Mouse (Mus musculus) embryonic facial prominence, embryonic 15.5 days (tissue): ENCODE data around the gene Efemp2. TPM values are rescaled to one million over a fixed set of nuclear protein-coding genes. Genes with fewer than 3 reads are reported as not detected.
"Not testable (repeated sequence)": the region's sequence is repeated elsewhere in the genome, so short reads cannot be mapped to it uniquely, and the experiment has no call there.

Source experiments
- ATAC-seq: fragments of 200-750 bp; cut with Nextera tagmentation; 2 replicates; pipeline ENCODE4 v1.8.0; 2017; ENCODE audit warnings: low read depth, moderate TSS enrichment; ENCODE audit not compliant: insufficient number of reproducible peaks, low FRiP score, low TSS enrichment
- H3K27ac ChIP-seq: fragments of 300-500 bp; sonication (generic); replicated peaks from 2 replicates; pipeline ENCODE4 v1.5.1; 2015; ENCODE audit warnings: mild to moderate bottlenecking, inconsistent platforms
- H3K27me3 ChIP-seq: fragments of 300-500 bp; sonication (generic); 2 replicates; pipeline ENCODE4 v1.6.1; 2015; ENCODE audit warnings: inconsistent platforms
- H3K36me3 ChIP-seq: fragments of 300-500 bp; sonication (generic); 2 replicates; pipeline ENCODE4 v1.6.1; 2015; ENCODE audit warnings: mild to moderate bottlenecking, inconsistent platforms
- H3K4me1 ChIP-seq: fragments of 300-500 bp; sonication (generic); 2 replicates; pipeline ENCODE4 v1.6.1; 2015; ENCODE audit warnings: inconsistent platforms
- H3K4me2 ChIP-seq: fragments of 300-500 bp; sonication (generic); replicated peaks from 2 replicates; pipeline ENCODE4 v1.6.1; 2015; ENCODE audit warnings: mild to moderate bottlenecking, inconsistent platforms
- H3K4me3 ChIP-seq: fragments of 300-500 bp; sonication (generic); replicated peaks from 2 replicates; pipeline ENCODE4 v1.5.1; 2015; ENCODE audit warnings: mild to moderate bottlenecking, inconsistent platforms
- H3K9ac ChIP-seq: fragments of 300-500 bp; sonication (generic); 2 replicates; pipeline ENCODE4 v1.6.1; 2015; ENCODE audit warnings: inconsistent platforms
- H3K9me3 ChIP-seq: fragments of 300-500 bp; sonication (generic); replicated peaks from 2 replicates; pipeline ENCODE4 v1.6.1; 2016; ENCODE audit warnings: inconsistent platforms
- WGBS: fragments of 180-500 bp; shearing (Covaris S2); methylation state at CpG from one replicate; pipeline ENCODE4 v1.1.7; 2015; 5-methylcytosine and 5-hydroxymethylcytosine counted together
- polyA plus RNA-seq: library from polyadenylated mRNA; unstranded; fragments of >200 nt; fragmentation: Nextera tagmentation; extraction: Ambion mirVana; gene quantifications from 2 replicates; pipeline ENCODE4 v1.2.1, GENCODE M21; 2015

Gene Efemp2
- polyA plus RNA-seq, 1 experiment from 2014 or later: 219 TPM

- H3K36me3 ChIP-seq: peaks cover 75% of the 10 kb centered on the region
- H3K9me3 ChIP-seq: no peaks in the 10 kb centered on the region
- H3K4me1 ChIP-seq: peaks cover 22% of the 10 kb centered on the region
- ATAC-seq: no peak
- H3K4me3 ChIP-seq: no peak overlapping the region
- no peak overlapping the region for H3K9ac ChIP-seq
- WGBS: 91% methylated on average over 19 of the region's 19 CpGs
- no peaks in the 10 kb centered on the region for H3K27me3 ChIP-seq
- H3K4me2 ChIP-seq: no peak overlapping the region
- no peak overlapping the region for H3K27ac ChIP-seq
Observed at GRCm38 (mm10) chr19:5483386-5484359, 9.9 kb downstream of the Efemp2 start.

DNA sequence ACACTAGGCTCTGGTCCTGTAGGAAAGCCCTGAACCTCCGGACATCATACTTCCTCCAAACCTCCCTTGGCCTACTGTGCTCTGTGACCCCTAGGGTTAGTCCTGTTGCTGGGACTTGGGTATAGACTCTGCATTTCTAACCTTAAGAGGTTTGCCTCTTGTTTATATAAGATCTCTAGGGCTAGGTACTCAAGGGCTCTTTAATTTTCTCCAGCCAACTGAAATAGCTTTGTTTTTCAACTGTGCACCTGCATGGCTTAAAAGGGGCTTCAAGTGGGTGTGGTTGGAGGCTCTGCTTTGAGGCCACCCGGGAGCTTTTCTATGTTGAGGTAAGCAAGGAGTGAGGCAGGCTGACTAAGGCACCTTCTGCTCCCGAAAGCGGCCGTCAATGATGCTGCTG is 10.7 kb downstream of the Efemp2 start:
- H3K36me3 ChIP-seq: peaks cover 67% of the 10 kb centered on the region
- H3K9me3 ChIP-seq: no peaks in the 10 kb centered on the region
- WGBS: 90% methylated on average over 5 of the region's 5 CpGs
- H3K9ac ChIP-seq: no peak overlapping the region
- no peak for ATAC-seq
- H3K27me3 ChIP-seq: no peaks in the 10 kb centered on the region
- no peak overlapping the region for H3K27ac ChIP-seq
- H3K4me2 ChIP-seq: no peak overlapping the region
- peaks cover 29% of the 10 kb centered on the region for H3K4me1 ChIP-seq
- H3K4me3 ChIP-seq: no peak overlapping the region

DNA sequence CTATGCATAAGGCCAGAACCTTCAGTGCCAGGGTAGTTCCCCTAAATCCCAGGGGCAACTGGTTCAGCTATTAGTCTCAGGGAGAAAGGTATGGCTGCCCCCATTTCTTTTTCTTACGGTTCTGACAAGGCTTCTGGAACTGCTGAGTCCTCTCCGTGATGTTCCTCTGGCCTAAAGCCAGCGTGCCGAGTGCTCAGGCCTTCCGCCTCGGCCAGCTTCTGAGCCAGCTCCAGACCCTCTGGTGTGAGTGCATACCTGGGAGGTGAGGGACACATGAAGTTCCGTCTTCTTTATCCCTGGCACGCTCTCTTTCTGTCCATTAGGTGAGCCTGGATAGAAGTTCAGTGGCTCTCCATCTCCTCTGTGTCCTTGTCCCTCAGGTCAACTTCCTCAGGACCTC is 11.6 kb downstream of the Efemp2 start:
- WGBS: 92% methylated on average over 8 of the region's 8 CpGs
- Histone ChIP-seq H3K4me3 (no peak overlapping the region), H3K9ac (no peak overlapping the region), H3K36me3 (peaks cover 58% of the 10 kb centered on the region), H3K4me2 (no peak overlapping the region), H3K27ac (no peak overlapping the region), H3K9me3 (no peaks in the 10 kb centered on the region), H3K4me1 (peaks cover 34% of the 10 kb centered on the region), H3K27me3 (no peaks in the 10 kb centered on the region)
- no peak for ATAC-seq

- Histone ChIP-seq H3K9me3 (no peaks in the 10 kb centered on the region), H3K4me2 (no peak overlapping the region), H3K36me3 (peaks cover 54% of the 10 kb centered on the region), H3K27ac (peak overlapping the region; percentile 39; the same call in 1 of the 2 replicates), H3K27me3 (no peaks in the 10 kb centered on the region), H3K4me3 (no peak overlapping the region), H3K4me1 (peaks cover 34% of the 10 kb centered on the region), H3K9ac (no peak overlapping the region)
- WGBS: 91% methylated on average over 7 of the region's 7 CpGs
- ATAC-seq: no peak
Observed at GRCm38 (mm10) chr19:5485821-5486220, 12.1 kb downstream of the Efemp2 start.

- ATAC-seq: no peak
- H3K9ac ChIP-seq: no peak overlapping the region
- peak overlapping the region; percentile 39; the same call in 1 of the 2 replicates for H3K27ac ChIP-seq
Observed at GRCm38 (mm10) chr19:5486286-5486685, 12.5 kb downstream of the Efemp2 start.

DNA sequence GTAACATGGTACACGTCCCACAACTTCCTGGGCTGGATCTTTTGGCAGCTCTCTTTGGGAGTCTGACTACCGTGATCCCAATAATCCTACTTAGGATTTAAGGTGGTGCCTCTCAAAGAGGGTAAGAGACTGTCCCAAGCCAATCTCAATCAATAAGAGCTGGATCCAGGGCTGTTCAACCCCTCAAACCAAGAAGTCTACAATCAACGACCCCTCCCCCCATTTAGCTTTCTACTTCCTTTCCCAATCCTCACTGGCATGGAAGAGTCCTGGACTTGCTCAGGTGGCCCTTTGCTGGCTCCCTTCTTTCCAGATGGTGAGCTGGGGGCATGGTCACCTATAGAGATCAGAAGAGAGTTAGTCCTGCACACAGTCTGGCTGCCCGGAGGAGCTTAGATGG is 13.0 kb downstream of the Efemp2 start:
- H3K9ac ChIP-seq: no peak overlapping the region
- H3K27me3 ChIP-seq: no peaks in the 10 kb centered on the region
- peak overlapping the region; percentile 59; the same call in 1 of the 2 replicates for H3K4me3 ChIP-seq
- H3K36me3 ChIP-seq: peaks cover 44% of the 10 kb centered on the region
- no peaks in the 10 kb centered on the region for H3K9me3 ChIP-seq
- H3K4me2 ChIP-seq: peak overlapping the region; percentile 86
- WGBS: 82% methylated on average over 4 of the region's 4 CpGs
- H3K4me1 ChIP-seq: peaks cover 37% of the 10 kb centered on the region
- no peak for ATAC-seq
- peak overlapping the region; percentile 39; the same call in 1 of the 2 replicates for H3K27ac ChIP-seq

More at GRCm38 (mm10) chr19:5486286-5486685, 12.5 kb downstream of the Efemp2 start:
- H3K4me3 ChIP-seq: no peak overlapping the region; the same call in 1 of the 2 replicates
- WGBS: 74% methylated on average over 8 of the region's 8 CpGs
- peaks cover 49% of the 10 kb centered on the region for H3K36me3 ChIP-seq
- H3K4me2 ChIP-seq: peak overlapping the region; percentile 86; the same call in 1 of the 2 replicates
- peaks cover 34% of the 10 kb centered on the region for H3K4me1 ChIP-seq
- no peaks in the 10 kb centered on the region for H3K27me3 ChIP-seq
- no peaks in the 10 kb centered on the region for H3K9me3 ChIP-seq

GRCm38 (mm10) chr19:5487768-5488550 is 14.2 kb downstream of the Efemp2 start, which contains the start of gene Mus81:
Gene Mus81 (minus strand): TSS chr19:5488402.
- Histone ChIP-seq H3K4me3 (peak within 1 kb of the TSS; percentile 59), H3K36me3 (peaks cover 37% of the 10 kb centered on the region), H3K4me1 (peaks cover 46% of the 10 kb centered on the region), H3K27me3 (no peaks in the 10 kb centered on the region), H3K9me3 (no peaks in the 10 kb centered on the region), H3K27ac (peak within 1 kb of the TSS; percentile 99), H3K4me2 (peak within 1 kb of the TSS; percentile 86), H3K9ac (peak within 1 kb of the TSS; percentile 63)
- WGBS: under 1% methylated on average over 39 of the region's 39 CpGs
- ATAC-seq: peak; percentile 79

- H3K9ac ChIP-seq: peak overlapping the region; percentile 23
- WGBS: under 1% methylated on average over 26 of the region's 26 CpGs
- H3K4me1 ChIP-seq: peaks cover 49% of the 10 kb centered on the region
- peak overlapping the region; percentile 59 for H3K4me3 ChIP-seq
- H3K9me3 ChIP-seq: no peaks in the 10 kb centered on the region
- peak overlapping the region; percentile 86 for H3K4me2 ChIP-seq
- H3K36me3 ChIP-seq: peaks cover 37% of the 10 kb centered on the region
- H3K27me3 ChIP-seq: no peaks in the 10 kb centered on the region
- peak; percentile 85 for ATAC-seq
- peak overlapping the region; percentile 99 for H3K27ac ChIP-seq
Observed at GRCm38 (mm10) chr19:5488878-5489571, 15.3 kb downstream of the Efemp2 start.

DNA sequence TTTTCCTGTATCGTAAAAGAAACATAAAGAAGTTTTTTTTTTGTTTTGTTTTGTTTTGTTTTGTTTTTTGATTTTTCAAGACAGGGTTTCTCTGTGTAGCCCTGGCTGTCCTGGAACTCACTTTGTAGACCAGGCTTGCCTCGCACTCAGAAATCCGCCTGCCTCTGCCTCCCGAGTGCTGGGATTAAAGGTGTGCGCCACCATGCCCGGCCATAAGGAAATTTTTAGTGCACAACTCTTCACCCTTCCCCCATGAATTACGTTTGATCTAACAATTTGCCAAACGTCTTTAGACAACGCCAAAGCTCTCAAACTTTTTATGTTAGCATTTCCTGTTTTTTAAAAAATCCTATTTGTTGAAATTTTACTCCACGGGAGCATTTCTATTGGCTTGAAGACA is 16.0 kb downstream of the Efemp2 start:
- H3K9me3 ChIP-seq, H3K9ac ChIP-seq, ATAC-seq, H3K27me3 ChIP-seq: not testable (repeated sequence)
- WGBS: 43% methylated on average over 10 of the region's 10 CpGs
- peak overlapping the region; percentile 86 for H3K4me2 ChIP-seq
- H3K4me1 ChIP-seq: peaks cover 49% of the 10 kb centered on the region
- peaks cover 35% of the 10 kb centered on the region for H3K36me3 ChIP-seq
- H3K27ac ChIP-seq: peak overlapping the region; percentile 99
- H3K4me3 ChIP-seq: peak overlapping the region; percentile 82

GRCm38 (mm10) chr19:5490313-5490897 is 16.7 kb downstream of the Efemp2 start, which contains the start of gene Cfl1:
Gene Cfl1 (plus strand): TSS chr19:5490455.
- Histone ChIP-seq H3K9ac (peak within 1 kb of the TSS; percentile 91), H3K9me3 (no peaks in the 10 kb centered on the region), H3K4me1 (peaks cover 49% of the 10 kb centered on the region), H3K27me3 (no peaks in the 10 kb centered on the region), H3K4me2 (peak within 1 kb of the TSS; percentile 86), H3K27ac (peak within 1 kb of the TSS; percentile 99), H3K36me3 (peaks cover 32% of the 10 kb centered on the region), H3K4me3 (peak within 1 kb of the TSS; percentile 82)
- WGBS: under 1% methylated on average over 58 of the region's 62 CpGs
- peak; percentile 63 for ATAC-seq
